ENCODE assay signal across 9 mouse cellular contexts in genomic region chr13:52583943-52584562, GRCm38 (mm10). TPM values are rescaled to one million over a fixed set of nuclear protein-coding genes. Genes with fewer than 3 reads are reported as not detected.
DNase-seq lines count a peak whose midpoint lies in the region; ATAC-seq and TF ChIP-seq lines count a peak whose summit lies in the region.
"Had no signal": no experiment of that assay in that cellular context is flagged by ENCODE, and none has a peak within 500 bp of the region (broad histone marks: within the 10 kb centered on the region; RNA-seq: fewer than 3 reads in every experiment).

No protein-coding gene starts in this region.

- no peak for DNase-seq in kidney, postnatal 0 days (ENCODE audit: low spot score)
- DNase-seq in kidney, adult 18-20 months, result no peak
- no peak for DNase-seq in cerebellum, postnatal 4 days (ENCODE audit: low spot score in 2 of 2)
- no peak for DNase-seq in left cerebral cortex, adult 8-10 months (ENCODE audit: low spot score in 2 of 2)
- DNase-seq in spleen, adult 12 weeks (ENCODE audit: low spot score), result no peak

- H3K27me3 ChIP-seq in kidney, postnatal 0 days (ENCODE audit: insufficient read depth, low read length), result no peaks in the 10 kb centered on the region
- peaks cover 12% of the 10 kb centered on the region for H3K27me3 ChIP-seq in embryonic facial prominence, embryonic 12.5 days
- peaks cover 8% of the 10 kb centered on the region for H3K27me3 ChIP-seq in hindbrain, embryonic 16.5 days (replicated peaks; ENCODE audit: control insufficient read depth, insufficient read depth, low read length)
- peaks cover 26% of the 10 kb centered on the region for H3K27me3 ChIP-seq in midbrain, embryonic 15.5 days (replicated peaks)

- H3K9me3 ChIP-seq in kidney, postnatal 0 days (replicated peaks; ENCODE audit: low read length), result no peaks in the 10 kb centered on the region
- no peaks in the 10 kb centered on the region for H3K9me3 ChIP-seq in embryonic facial prominence, embryonic 12.5 days
- no peaks in the 10 kb centered on the region for H3K9me3 ChIP-seq in hindbrain, embryonic 16.5 days (ENCODE audit: control insufficient read depth, low read length)
- no peaks in the 10 kb centered on the region for H3K9me3 ChIP-seq in midbrain, embryonic 15.5 days

- H3K4me1 ChIP-seq in kidney, postnatal 0 days (replicated peaks; ENCODE audit: insufficient read depth, low read length), result no peaks in the 10 kb centered on the region
- no peaks in the 10 kb centered on the region for H3K4me1 ChIP-seq in embryonic facial prominence, embryonic 12.5 days
- peaks cover 4% of the 10 kb centered on the region; the same call in 1 of the 2 replicates for H3K4me1 ChIP-seq in hindbrain, embryonic 16.5 days (ENCODE audit: control insufficient read depth, insufficient read depth, low read depth, low read length)
- peaks cover 12% of the 10 kb centered on the region for H3K4me1 ChIP-seq in midbrain, embryonic 15.5 days

- no peaks in the 10 kb centered on the region for H3K36me3 ChIP-seq in kidney, postnatal 0 days (ENCODE audit: insufficient read depth, low read length)
- no peaks in the 10 kb centered on the region for H3K36me3 ChIP-seq in embryonic facial prominence, embryonic 12.5 days
- no peaks in the 10 kb centered on the region for H3K36me3 ChIP-seq in hindbrain, embryonic 16.5 days (ENCODE audit: control insufficient read depth, insufficient read depth, low read length)
- no peaks in the 10 kb centered on the region for H3K36me3 ChIP-seq in midbrain, embryonic 15.5 days (replicated peaks)

- H3K9ac ChIP-seq in kidney, postnatal 0 days (ENCODE audit: low read depth, low read length), result no peak overlapping the region
- H3K9ac ChIP-seq in embryonic facial prominence, embryonic 12.5 days, result no peak overlapping the region
- H3K9ac ChIP-seq in hindbrain, embryonic 16.5 days (ENCODE audit: low read depth, low read length), result no peak overlapping the region
- no peak overlapping the region for H3K9ac ChIP-seq in midbrain, embryonic 15.5 days

- H3K27ac ChIP-seq in kidney, postnatal 0 days, result no peak overlapping the region
- H3K27ac ChIP-seq in embryonic facial prominence, embryonic 12.5 days, result no peak overlapping the region
- no peak overlapping the region for H3K27ac ChIP-seq in hindbrain, embryonic 16.5 days (ENCODE audit: low read depth, low read length)
- H3K27ac ChIP-seq in midbrain, embryonic 15.5 days, result no peak overlapping the region

- no peak for ATAC-seq in kidney, postnatal 0 days (replicated peaks; ENCODE audit: low FRiP score, low read depth)
- no peak for ATAC-seq in embryonic facial prominence, embryonic 12.5 days (ENCODE audit: insufficient number of reproducible peaks, insufficient read depth, low FRiP score, low TSS enrichment)
- no peak for ATAC-seq in hindbrain, embryonic 16.5 days
- no peak for ATAC-seq in midbrain, embryonic 15.5 days (replicated peaks)
- ATAC-seq: Patski had no signal

- WGBS in kidney, postnatal 0 days, result 25% methylated on average over 13 of the region's 13 CpGs
- WGBS in embryonic facial prominence, embryonic 12.5 days, result 23% methylated on average over 13 of the region's 13 CpGs
- WGBS in hindbrain, embryonic 16.5 days, result 22% methylated on average over 13 of the region's 13 CpGs
- WGBS in midbrain, embryonic 15.5 days, result 23% methylated on average over 13 of the region's 13 CpGs

- H3K4me2 ChIP-seq in kidney, postnatal 0 days (ENCODE audit: low read length), result peak overlapping the region; percentile 88
- peak overlapping the region; percentile 84 for H3K4me2 ChIP-seq in embryonic facial prominence, embryonic 12.5 days (replicated peaks)
- H3K4me2 ChIP-seq in hindbrain, embryonic 16.5 days (ENCODE audit: low read length), result peak overlapping the region; percentile 90
- H3K4me2 ChIP-seq in midbrain, embryonic 15.5 days, result peak overlapping the region; percentile 84

- no peak for TF ChIP-seq CTCF in kidney, postnatal 0 days (IDR thresholded peaks at IDR 0.05; ENCODE audit: low read depth)

- H3K4me3 ChIP-seq in kidney, postnatal 0 days (replicated peaks; ENCODE audit: low read depth, low read length), result peak overlapping the region; percentile 61
- H3K4me3 ChIP-seq in embryonic facial prominence, embryonic 12.5 days, result peak overlapping the region; percentile 59; the same call in 1 of the 2 replicates
- H3K4me3 ChIP-seq in hindbrain, embryonic 16.5 days (ENCODE audit: low read length), result no peak overlapping the region
- H3K4me3 ChIP-seq in midbrain, embryonic 15.5 days, result peak overlapping the region; percentile 49; the same call in 1 of the 2 replicates

RNA-seq across cellular contexts. Expression of gene Syk, which starts 1.1 kb away (rescaled TPM):
- 3.3 and 3.8 TPM in 2 replicates for polyA plus RNA-seq in kidney, postnatal 0 days (2015; fragmentation: Nextera tagmentation; extraction: Ambion mirVana)
- 3.3 and 3.4 TPM in 2 replicates for polyA plus RNA-seq in embryonic facial prominence, embryonic 12.5 days (2016; fragmentation: Nextera tagmentation; extraction: Ambion mirVana)
- polyA plus RNA-seq in hindbrain, embryonic 16.5 days (2015; fragmentation: Nextera tagmentation; extraction: Ambion mirVana), result 1.1 and 1.4 TPM in 2 replicates
- polyA plus RNA-seq in midbrain, embryonic 15.5 days (2015; fragmentation: Nextera tagmentation; extraction: Ambion mirVana), result 1.4 and 1.8 TPM in 2 replicates
- 1 to 10 TPM; 2.0 to 5.2 (median 3.2) TPM for total RNA-seq in left cerebral cortex, adult 8-10 months (2022)
- polyA plus RNA-seq: Patski had no signal

RNA-seq across cellular contexts. Expression of gene Diras2, which starts 53.0 kb away (rescaled TPM):
- 0.04 and 0.08 TPM in 2 replicates for polyA plus RNA-seq in kidney, postnatal 0 days (2015; fragmentation: Nextera tagmentation; extraction: Ambion mirVana)
- 0.69 and 0.87 TPM in 2 replicates for polyA plus RNA-seq in embryonic facial prominence, embryonic 12.5 days (2016; fragmentation: Nextera tagmentation; extraction: Ambion mirVana)
- polyA plus RNA-seq in hindbrain, embryonic 16.5 days (2015; fragmentation: Nextera tagmentation; extraction: Ambion mirVana), result 6.2 and 7.9 TPM in 2 replicates
- 5.2 and 5.7 TPM in 2 replicates for polyA plus RNA-seq in midbrain, embryonic 15.5 days (2015; fragmentation: Nextera tagmentation; extraction: Ambion mirVana)
- 100 to 1,000 TPM; 171 to 226 (median 187) TPM for total RNA-seq in left cerebral cortex, adult 8-10 months (2022)
- polyA plus RNA-seq: Patski had no signal
